Mouse (Mus musculus) midbrain, embryonic 15.5 days (tissue): Measurements from ENCODE around the gene Chil5. TPM values are rescaled to one million over a fixed set of nuclear protein-coding genes. Genes with fewer than 3 reads are reported as not detected.
A peak's percentile ranks its signal among the peaks of the same experiment; 100 is the strongest.
"Not testable (repeated sequence)": the region's sequence is repeated elsewhere in the genome, so short reads cannot be mapped to it uniquely, and the experiment has no call there.

Source experiments
- ATAC-seq: fragments of 200-750 bp; cut with Nextera tagmentation; replicated peaks from 2 replicates; pipeline ENCODE4 v1.8.0; 2017; ENCODE audit warnings: moderate TSS enrichment
- H3K27ac ChIP-seq: fragments of 300-500 bp; sonication (generic); 2 replicates; pipeline ENCODE4 v1.5.1; 2015; ENCODE audit warnings: mild to moderate bottlenecking, inconsistent platforms
- H3K27me3 ChIP-seq: fragments of 300-500 bp; sonication (generic); replicated peaks from 2 replicates; pipeline ENCODE4 v1.6.1; 2015; ENCODE audit warnings: inconsistent platforms
- H3K36me3 ChIP-seq: fragments of 300-500 bp; sonication (generic); replicated peaks from 2 replicates; pipeline ENCODE4 v1.6.1; 2015; ENCODE audit warnings: inconsistent platforms
- H3K4me1 ChIP-seq: fragments of 300-500 bp; sonication (generic); 2 replicates; pipeline ENCODE4 v1.6.1; 2015; ENCODE audit warnings: inconsistent platforms
- H3K4me2 ChIP-seq: fragments of 300-500 bp; sonication (generic); 2 replicates; pipeline ENCODE4 v1.6.1; 2015; ENCODE audit warnings: inconsistent platforms, mild to moderate bottlenecking, moderate library complexity
- H3K4me3 ChIP-seq: fragments of 300-500 bp; sonication (generic); 2 replicates; pipeline ENCODE4 v1.5.1; 2015; ENCODE audit warnings: mild to moderate bottlenecking, inconsistent platforms
- H3K9ac ChIP-seq: fragments of 300-500 bp; sonication (generic); 2 replicates; pipeline ENCODE4 v1.6.1; 2015; ENCODE audit warnings: mild to moderate bottlenecking, inconsistent platforms
- H3K9me3 ChIP-seq: fragments of 300-500 bp; sonication (generic); 2 replicates; pipeline ENCODE4 v1.6.1; 2016; ENCODE audit warnings: inconsistent platforms
- WGBS: fragments of 180-500 bp; shearing (Covaris S2); methylation state at CpG from one replicate; pipeline ENCODE4 v1.1.7; 2015; ENCODE audit warnings: mixed read lengths; 5-methylcytosine and 5-hydroxymethylcytosine counted together
- polyA plus RNA-seq: library from polyadenylated mRNA; unstranded; fragments of >200 nt; fragmentation: Nextera tagmentation; extraction: Ambion mirVana; gene quantifications from 2 replicates; pipeline ENCODE4 v1.2.1, GENCODE M21; 2015

Gene Chil5
- polyA plus RNA-seq, 1 experiment from 2014 or later = not detected

- H3K27me3 ChIP-seq = no peaks in the 10 kb centered on the region
- H3K36me3 ChIP-seq = no peaks in the 10 kb centered on the region
- peak overlapping the region; percentile 54 for H3K4me2 ChIP-seq
- peak; percentile 74 for ATAC-seq
- H3K27ac ChIP-seq = no peak overlapping the region
- H3K9ac ChIP-seq = 0 out of 2 replicates have a peak overlapping the region, but pooled peaks have one; percentile 13
- H3K4me1 ChIP-seq = peaks cover 10% of the 10 kb centered on the region
- no peaks in the 10 kb centered on the region for H3K9me3 ChIP-seq
- peak overlapping the region; percentile 34 for H3K4me3 ChIP-seq
- WGBS = 14% methylated on average over 11 of the region's 11 CpGs
Observed at GRCm38 (mm10) chr3:106000707-106001375, 31.8 kb downstream of the Chil5 start.

GRCm38 (mm10) chr3:105994730-105995129, 37.9 kb downstream of the Chil5 start:
- Histone ChIP-seq H3K9me3 (no peaks in the 10 kb centered on the region), H3K4me3 (no peak overlapping the region), H3K27me3 (no peaks in the 10 kb centered on the region), H3K27ac (no peak overlapping the region), H3K4me1 (no peaks in the 10 kb centered on the region), H3K4me2 (no peak overlapping the region), H3K36me3 (no peaks in the 10 kb centered on the region), H3K9ac (no peak overlapping the region)
- no peak for ATAC-seq
- 84% methylated on average over 2 of the region's 2 CpGs for WGBS

GRCm38 (mm10) chr3:105991653-105992283, 40.8 kb downstream of the Chil5 start:
- peak; percentile 75 for ATAC-seq
- no peaks in the 10 kb centered on the region for H3K9me3 ChIP-seq
- H3K4me3 ChIP-seq = no peak overlapping the region
- H3K27ac ChIP-seq = no peak overlapping the region
- no peaks in the 10 kb centered on the region for H3K4me1 ChIP-seq
- H3K27me3 ChIP-seq = no peaks in the 10 kb centered on the region
- no peak overlapping the region for H3K4me2 ChIP-seq
- WGBS = 29% methylated on average over 4 of the region's 4 CpGs
- no peaks in the 10 kb centered on the region for H3K36me3 ChIP-seq
- no peak overlapping the region for H3K9ac ChIP-seq

- H3K27me3 ChIP-seq, ATAC-seq, H3K4me3 ChIP-seq, H3K36me3 ChIP-seq, H3K4me1 ChIP-seq, H3K27ac ChIP-seq, H3K9ac ChIP-seq, H3K9me3 ChIP-seq, H3K4me2 ChIP-seq: not testable (repeated sequence)
- WGBS = 41% methylated on average over 5 of the region's 5 CpGs
Observed at GRCm38 (mm10) chr3:105989611-105990010, 43.0 kb downstream of the Chil5 start.

- H3K4me3 ChIP-seq = no peak overlapping the region
- no peak overlapping the region for H3K9ac ChIP-seq
- no peak overlapping the region for H3K27ac ChIP-seq
- WGBS = 76% methylated on average over 2 of the region's 2 CpGs
- no peak for ATAC-seq
- no peak overlapping the region for H3K4me2 ChIP-seq
- no peaks in the 10 kb centered on the region for H3K9me3 ChIP-seq
- no peaks in the 10 kb centered on the region for H3K4me1 ChIP-seq
- peaks cover 7% of the 10 kb centered on the region; the same call in 1 of the 2 replicates for H3K36me3 ChIP-seq
- H3K27me3 ChIP-seq = no peaks in the 10 kb centered on the region
Observed at GRCm38 (mm10) chr3:105974174-105974573, 58.4 kb downstream of the Chil5 start.

- ATAC-seq = no peak
- H3K4me3 ChIP-seq = no peak within 1 kb of the TSS
- H3K36me3 ChIP-seq = peaks cover 15% of the 10 kb centered on the region
- WGBS = 84% methylated on average over 3 of the region's 3 CpGs
- no peak within 1 kb of the TSS for H3K27ac ChIP-seq
- no peaks in the 10 kb centered on the region for H3K4me1 ChIP-seq
- no peak within 1 kb of the TSS for H3K4me2 ChIP-seq
- no peaks in the 10 kb centered on the region for H3K27me3 ChIP-seq
- no peaks in the 10 kb centered on the region for H3K9me3 ChIP-seq
- no peak within 1 kb of the TSS for H3K9ac ChIP-seq
Observed at GRCm38 (mm10) chr3:105973411-105973810, 59.2 kb downstream of the Chil5 start, which contains the start of gene Ovgp1. Ovgp1 (plus strand) TSS chr3:105973711.

GRCm38 (mm10) chr3:105971831-105972446, 60.7 kb downstream of the Chil5 start:
- Histone ChIP-seq H3K9me3 (no peaks in the 10 kb centered on the region), H3K27ac (no peak overlapping the region), H3K4me2 (no peak overlapping the region), H3K9ac (no peak overlapping the region), H3K27me3 (no peaks in the 10 kb centered on the region), H3K36me3 (peaks cover 29% of the 10 kb centered on the region), H3K4me3 (no peak overlapping the region), H3K4me1 (no peaks in the 10 kb centered on the region)
- ATAC-seq = no peak
- 86% methylated on average over 5 of the region's 5 CpGs for WGBS

Other genes with a start within 250 kb of the Chil5 start
- 63.4 and 68.6 TPM in 2 replicates for gene Rap1a, start 231.5 kb downstream of the Chil5 start, polyA plus RNA-seq
- gene Adora3, start 162.0 kb downstream of the Chil5 start, polyA plus RNA-seq = 0.14 and 0.17 TPM in 2 replicates
- gene Tmigd3, start 161.9 kb downstream of the Chil5 start, polyA plus RNA-seq = 0.18 TPM in 1 of 2 replicates, not detected in the other
- 0.34 and 0.38 TPM in 2 replicates for gene I830077J02Rik, start 100.2 kb downstream of the Chil5 start, polyA plus RNA-seq
- gene Wdr77, start 73.4 kb downstream of the Chil5 start, polyA plus RNA-seq = 100 and 101 TPM in 2 replicates
- gene Atp5f1, start 72.7 kb downstream of the Chil5 start, polyA plus RNA-seq = 486 and 492 TPM in 2 replicates
- gene Ovgp1, start 59.1 kb downstream of the Chil5 start, polyA plus RNA-seq = 4.5 and 6.1 TPM in 2 replicates
- 6.1 and 6.2 TPM in 2 replicates for gene Pifo, start 18.2 kb downstream of the Chil5 start, polyA plus RNA-seq
- gene Chia1, start 80.4 kb upstream of the Chil5 start, polyA plus RNA-seq = 1.2 TPM in 2 replicates
- 0.10 TPM in 1 of 2 replicates, not detected in the other for gene Chil3, start 134.8 kb upstream of the Chil5 start, polyA plus RNA-seq
- gene Chil4, start 186.7 kb upstream of the Chil5 start, polyA plus RNA-seq = not detected in 2 replicates